Mouse (Mus musculus): Measurements from ENCODE around the gene Mpo. TPM values are rescaled to one million over a fixed set of nuclear protein-coding genes. Genes with fewer than 3 reads are reported as not detected.
A peak's percentile ranks its signal among the peaks of the same experiment; 100 is the strongest.

Gene Mpo
- total RNA-seq, 2 experiments from 2014 or later: 0.48 to 0.62 TPM

- DNase-seq (ENCODE audit: low spot score in 2 of 2): no peak
Measured at GRCm38 (mm10) chr11:87790088-87790487, 3.3 kb upstream of the Mpo start.

- DNase-seq (ENCODE audit: low spot score in 2 of 2): no peak
Measured at GRCm38 (mm10) chr11:87801711-87802275, 8.4 kb downstream of the Mpo start.

- peak; percentile 50 to 61 for DNase-seq (ENCODE audit: low spot score in 2 of 2)
Measured at GRCm38 (mm10) chr11:87802621-87803020, 9.2 kb downstream of the Mpo start.

- no peak for DNase-seq (ENCODE audit: low spot score in 2 of 2)
Measured at GRCm38 (mm10) chr11:87805448-87805847, 12.1 kb downstream of the Mpo start.

- no peak for DNase-seq (ENCODE audit: low spot score in 2 of 2)
Measured at GRCm38 (mm10) chr11:87807433-87807832, 14.1 kb downstream of the Mpo start.

- DNase-seq (ENCODE audit: low spot score in 2 of 2): no peak
Measured at GRCm38 (mm10) chr11:87808236-87808635, 14.9 kb downstream of the Mpo start.

- DNase-seq (ENCODE audit: low spot score in 2 of 2): no peak
Measured at GRCm38 (mm10) chr11:87811396-87811795, 18.0 kb downstream of the Mpo start.

GRCm38 (mm10) chr11:87814831-87815230, 21.4 kb downstream of the Mpo start:
- DNase-seq (ENCODE audit: low spot score in 2 of 2): no peak

- peak; percentile 73 to 77 for DNase-seq (ENCODE audit: low spot score in 2 of 2)
Measured at GRCm38 (mm10) chr11:87816707-87817442, 23.5 kb downstream of the Mpo start.

GRCm38 (mm10) chr11:87817443-87817773, 24.0 kb downstream of the Mpo start:
- DNase-seq (ENCODE audit: low spot score in 2 of 2): no peak

- no peak for DNase-seq (ENCODE audit: low spot score in 2 of 2)
Measured at GRCm38 (mm10) chr11:87821502-87821901, 28.1 kb downstream of the Mpo start.

- DNase-seq (ENCODE audit: low spot score in 2 of 2): no peak
Measured at GRCm38 (mm10) chr11:87828239-87828900, 35.0 kb downstream of the Mpo start, which contains the start of gene Lpo. Gene Lpo, minus strand, starts transcription at chr11:87828289.

GRCm38 (mm10) chr11:87840676-87841075, 47.3 kb downstream of the Mpo start:
- no peak for DNase-seq (ENCODE audit: low spot score in 2 of 2)

GRCm38 (mm10) chr11:87841436-87841835, 48.1 kb downstream of the Mpo start:
- no peak for DNase-seq (ENCODE audit: low spot score in 2 of 2)

- no peak for DNase-seq (ENCODE audit: low spot score in 2 of 2)
Measured at GRCm38 (mm10) chr11:87846968-87847600, 53.7 kb downstream of the Mpo start.

- no peak for DNase-seq (ENCODE audit: low spot score in 2 of 2)
Measured at GRCm38 (mm10) chr11:87847884-87848283, 54.5 kb downstream of the Mpo start.

GRCm38 (mm10) chr11:87852690-87853596, 59.6 kb downstream of the Mpo start, which contains the start of gene Mks1:
Gene Mks1, plus strand, starts transcription at chr11:87853215.
- DNase-seq (ENCODE audit: low spot score in 2 of 2): peak; percentile 89 to 92

GRCm38 (mm10) chr11:87853597-87853954, 60.2 kb downstream of the Mpo start:
- peak; percentile 41 for DNase-seq (ENCODE audit: low spot score in 2 of 2)
